Mouse (Mus musculus) olfactory bulb, adult 2 months (tissue): Measurements from ENCODE around the gene Skida1.

Experiments used
- CTCF ChIP-seq: fragments of 200-500 bp; IDR thresholded peaks from 2 replicates; pipeline ENCODE4 v1.5.1; 2012; ENCODE audit warnings: low read depth, mild to moderate bottlenecking, low read length, moderate library complexity; ENCODE audit not compliant: insufficient read depth
- POLR2A ChIP-seq: fragments of 200-500 bp; IDR thresholded peaks from 2 replicates; pipeline ENCODE4 v1.6.1; 2012; ENCODE audit warnings: mild to moderate bottlenecking, low read depth, low read length, moderate library complexity; ENCODE audit not compliant: insufficient read depth

- TF ChIP-seq POLR2A (no peak), CTCF (no peak)
These were observed 16.8 kb upstream of the Skida1 start for GRCm38 (mm10) chr2:18065708-18066030.
